Mouse (Mus musculus) Patski (cell line): ENCODE results near the gene Mecr. TPM values are rescaled to one million over a fixed set of nuclear protein-coding genes. Genes with fewer than 3 reads are reported as not detected.
A peak's percentile ranks its signal among the peaks of the same experiment; 100 is the strongest.

Experiments
- ATAC-seq: fragments of 100-300 bp; one replicate; pipeline ENCODE4 v1.8.0; 2021
- CTCF ChIA-PET: fragments of 350-600 bp; sonication (Branson Sonifier 250); formaldehyde crosslinking; loops from one replicate; lab custom pipeline; 2022; ENCODE audit warnings: inconsistent platforms; lab: Charles Lee
- POLR2A ChIA-PET: fragments of 350-600 bp; sonication (Branson Sonifier 250); formaldehyde crosslinking; loops from one replicate; lab custom pipeline; 2022; ENCODE audit warnings: antibody characterized with exemption, inconsistent platforms; lab: Charles Lee
- DNase-seq: peaks from one replicate; pipeline ENCODE4 v3.0.0-alpha.2; 2011; ENCODE audit warnings: low read depth, low spot score
- H3K27me3 ChIP-seq: fragments of 371-371 bp; one replicate; pipeline ENCODE4 v1.5.1; 2021
- CTCF ChIP-seq: fragments of 100-300 bp; IDR thresholded peaks from one replicate; pipeline ENCODE4 v1.5.1; 2021
- in situ Hi-C: fragments of 300-500 bp; cut with MboI; formaldehyde crosslinking; loops from 3 replicates; pipeline ENCODE4 v1.11.1; 2018; ENCODE audit warnings: low pct_unique_long_range_greater_than_20kb, mixed read lengths
- polyA plus RNA-seq: library from polyadenylated mRNA; unstranded; gene quantifications from one replicate; pipeline ENCODE4 v1.2.3, GENCODE M21; 2021

Mecr gene
- polyA plus RNA-seq, 1 experiment from 2014 or later = 17.0 TPM

GRCm38 (mm10) chr4:131861341-131861739 lies 18.1 kb downstream of the Mecr start:
- no peak for TF ChIP-seq CTCF
- DNase-seq (no peak), ATAC-seq (no peak)
- no peaks in the 10 kb centered on the region for H3K27me3 ChIP-seq
- ChIA-PET POLR2A (interaction anchor here (0.7 kb wide), 1 partner anchor 38 kb away, joined by 3 read pairs; no protein-coding TSS in a partner anchor), CTCF (interaction anchor here (0.8 to 1.0 kb wide), 3 partner anchors 9 to 318 kb away, joined by 3 read pairs; no protein-coding TSS in a partner anchor)
- in situ Hi-C loops = loop anchor here (10.0 kb wide), 1 partner anchor 113 kb away; no protein-coding TSS in a partner anchor

- DNase-seq = no peak
- in situ Hi-C loops = no loop called here
- ATAC-seq = no peak
- H3K27me3 ChIP-seq = no peaks in the 10 kb centered on the region
- no peak for TF ChIP-seq CTCF
- CTCF ChIA-PET = no interaction called here
- POLR2A ChIA-PET = interaction anchor here (0.5 kb wide), 1 partner anchor 209 kb away, joined by 3 read pairs; no protein-coding TSS in a partner anchor
These were observed 29.5 kb downstream of the Mecr start for GRCm38 (mm10) chr4:131872672-131873292.

GRCm38 (mm10) chr4:131873293-131874168 lies 30.3 kb downstream of the Mecr start, which contains the start of gene Srsf4:
TSS of gene Srsf4 (plus strand) at chr4:131873617.
- DNase-seq = peak; percentile 42
- in situ Hi-C loops = no loop called here
- CTCF ChIA-PET = no interaction called here
- peak; percentile 82 for ATAC-seq
- TF ChIP-seq CTCF = no peak
- POLR2A ChIA-PET = no interaction called here
- no peaks in the 10 kb centered on the region for H3K27me3 ChIP-seq

- no peaks in the 10 kb centered on the region for H3K27me3 ChIP-seq
- in situ Hi-C loops = no loop called here
- ChIA-PET POLR2A (no interaction called here), CTCF (no interaction called here)
- TF ChIP-seq CTCF = no peak
- ATAC-seq = no peak
- DNase-seq = no peak
These were observed 30.9 kb downstream of the Mecr start for GRCm38 (mm10) chr4:131874169-131874536.

- POLR2A ChIA-PET = no interaction called here
These were observed 31.3 kb downstream of the Mecr start for GRCm38 (mm10) chr4:131874567-131874966.

GRCm38 (mm10) chr4:131875242-131875641 lies 32.0 kb downstream of the Mecr start:
- DNase-seq (no peak), ATAC-seq (no peak)
- no peaks in the 10 kb centered on the region for H3K27me3 ChIP-seq
- in situ Hi-C loops = no loop called here
- CTCF ChIA-PET = no interaction called here
- no peak for TF ChIP-seq CTCF
- POLR2A ChIA-PET = no interaction called here

More at GRCm38 (mm10) chr4:131874567-131874966, 31.3 kb downstream of the Mecr start:
- TF ChIP-seq CTCF = no peak
- no peaks in the 10 kb centered on the region for H3K27me3 ChIP-seq
- DNase-seq (no peak), ATAC-seq (no peak)
- CTCF ChIA-PET = no interaction called here
- in situ Hi-C loops = no loop called here

GRCm38 (mm10) chr4:131876836-131877235 lies 33.6 kb downstream of the Mecr start:
- in situ Hi-C loops = no loop called here
- no peaks in the 10 kb centered on the region for H3K27me3 ChIP-seq
- POLR2A ChIA-PET = interaction anchor here (0.6 kb wide), 1 partner anchor 21 kb away, joined by 8 read pairs; no protein-coding TSS in a partner anchor
- DNase-seq = no peak
- TF ChIP-seq CTCF = no peak
- CTCF ChIA-PET = no interaction called here
- no peak for ATAC-seq

GRCm38 (mm10) chr4:131879692-131880091 lies 36.4 kb downstream of the Mecr start:
- no peaks in the 10 kb centered on the region for H3K27me3 ChIP-seq
- in situ Hi-C loops = no loop called here
- TF ChIP-seq CTCF = no peak
- ChIA-PET POLR2A (interaction anchor here (0.8 kb wide), 1 partner anchor 14 kb away, joined by 3 read pairs; no protein-coding TSS in a partner anchor), CTCF (no interaction called here)
- DNase-seq (no peak), ATAC-seq (no peak)

GRCm38 (mm10) chr4:131881306-131881705 lies 38.0 kb downstream of the Mecr start:
- in situ Hi-C loops = no loop called here
- ChIA-PET CTCF (interaction anchor here (1.2 to 1.3 kb wide), 2 partner anchors 16 to 49 kb away, joined by 3 read pairs; no protein-coding TSS in a partner anchor), POLR2A (interaction anchor here (0.6 to 1.2 kb wide), 2 partner anchors 9 to 11 kb away, joined by 3 to 5 read pairs; no protein-coding TSS in a partner anchor)
- no peaks in the 10 kb centered on the region for H3K27me3 ChIP-seq
- no peak for TF ChIP-seq CTCF
- ATAC-seq (no peak), DNase-seq (no peak)

GRCm38 (mm10) chr4:131883571-131883970 lies 40.3 kb downstream of the Mecr start:
- in situ Hi-C loops = no loop called here
- CTCF ChIA-PET = interaction anchor here (1.2 kb wide), 1 partner anchor 173 kb away, joined by 3 read pairs; no protein-coding TSS in a partner anchor
- TF ChIP-seq CTCF = no peak
- H3K27me3 ChIP-seq = no peaks in the 10 kb centered on the region
- DNase-seq (no peak), ATAC-seq (no peak)
- POLR2A ChIA-PET = no interaction called here

GRCm38 (mm10) chr4:131885376-131885775 lies 42.1 kb downstream of the Mecr start:
- ATAC-seq (no peak), DNase-seq (no peak)
- no peak for TF ChIP-seq CTCF
- ChIA-PET CTCF (no interaction called here), POLR2A (no interaction called here)
- in situ Hi-C loops = no loop called here
- no peaks in the 10 kb centered on the region for H3K27me3 ChIP-seq
